Mouse (Mus musculus): ENCODE data around the gene Fgd3.

The Fgd3 gene

DNA sequence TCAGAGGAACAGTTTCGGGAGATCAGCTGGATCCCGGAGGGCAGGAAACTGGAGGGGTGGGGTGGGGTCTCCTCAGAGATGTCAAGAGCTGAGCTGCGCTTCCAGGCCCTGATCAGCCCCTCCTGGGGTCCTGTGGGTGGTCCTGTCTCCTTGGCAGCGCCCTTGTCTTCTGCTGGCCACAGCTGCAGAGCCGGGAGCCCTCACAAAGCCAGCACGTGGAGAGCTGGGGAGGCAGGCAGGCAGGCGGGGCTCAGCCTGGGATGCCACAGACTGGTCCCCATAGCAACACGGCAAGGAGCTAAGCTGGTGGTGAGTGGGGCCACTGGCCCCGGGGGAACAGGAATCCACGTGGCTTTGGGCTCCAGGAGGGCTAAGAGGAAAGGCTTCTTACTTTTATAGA is at the start of gene Fgd3:
Gene Fgd3 (minus strand): TSS at position 272 of the 400 bp plus-strand sequence.
- DNase-seq (ENCODE audit: low read depth, low spot score): peak; percentile 28

DNA sequence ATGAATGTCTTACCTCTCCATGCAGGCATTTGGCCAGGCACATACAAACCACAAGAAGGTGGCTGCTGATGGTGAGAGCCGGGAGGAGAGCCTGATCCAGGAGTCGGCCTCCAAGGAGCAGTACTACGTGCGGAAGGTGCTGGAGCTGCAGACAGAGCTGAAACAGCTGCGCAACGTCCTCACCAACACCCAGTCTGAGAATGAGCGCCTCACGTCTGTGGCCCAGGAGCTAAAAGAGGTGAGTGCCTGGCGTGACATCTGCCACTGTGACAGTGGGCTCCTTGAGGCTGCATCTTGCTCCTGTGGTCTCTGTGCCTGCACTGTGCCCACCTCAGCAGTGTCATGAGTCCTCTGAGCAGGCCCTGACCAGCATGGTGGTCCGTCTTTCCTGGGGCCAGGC is 49.3 kb upstream of the Fgd3 start:
- DNase-seq (ENCODE audit: low read depth, low spot score): no peak

DNA sequence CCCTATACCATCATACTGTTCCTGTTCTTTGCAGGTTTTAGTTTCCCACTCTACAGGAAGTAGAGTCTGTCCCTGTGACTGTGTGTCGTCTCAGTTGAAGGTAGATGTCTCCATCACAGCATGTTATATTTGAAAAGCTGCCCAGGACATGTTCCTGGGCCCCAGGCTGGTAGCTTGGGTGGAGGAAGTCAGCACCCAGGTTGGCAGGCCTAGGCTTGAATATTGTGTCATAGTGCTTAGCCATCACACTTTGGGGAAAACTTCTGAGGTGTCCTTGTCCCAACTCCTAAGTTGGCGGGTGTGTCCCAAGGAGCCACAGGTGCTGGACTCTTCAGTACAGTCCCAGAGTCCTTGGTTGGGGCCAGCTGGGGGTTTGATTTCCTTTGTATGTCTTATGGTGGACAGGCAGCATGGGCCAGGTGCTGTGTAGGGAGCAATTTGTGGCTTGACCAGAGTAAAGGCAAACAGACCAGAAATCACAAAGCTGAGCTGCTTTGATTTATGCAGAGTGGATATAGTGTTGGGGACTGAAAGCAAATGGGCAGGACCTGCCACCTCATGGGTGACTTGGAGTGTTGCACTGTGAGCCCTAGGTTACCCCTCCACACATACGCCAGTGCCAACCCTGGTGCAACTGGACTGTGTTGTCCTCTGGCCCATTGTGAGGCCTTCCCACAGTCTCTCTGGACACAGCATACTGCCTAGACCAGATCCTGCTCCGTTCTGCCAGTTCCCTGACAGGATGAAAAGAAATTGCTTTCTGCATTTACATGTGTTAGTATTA is 47.7 kb upstream of the Fgd3 start:
- DNase-seq (ENCODE audit: low read depth, low spot score): no peak

DNA sequence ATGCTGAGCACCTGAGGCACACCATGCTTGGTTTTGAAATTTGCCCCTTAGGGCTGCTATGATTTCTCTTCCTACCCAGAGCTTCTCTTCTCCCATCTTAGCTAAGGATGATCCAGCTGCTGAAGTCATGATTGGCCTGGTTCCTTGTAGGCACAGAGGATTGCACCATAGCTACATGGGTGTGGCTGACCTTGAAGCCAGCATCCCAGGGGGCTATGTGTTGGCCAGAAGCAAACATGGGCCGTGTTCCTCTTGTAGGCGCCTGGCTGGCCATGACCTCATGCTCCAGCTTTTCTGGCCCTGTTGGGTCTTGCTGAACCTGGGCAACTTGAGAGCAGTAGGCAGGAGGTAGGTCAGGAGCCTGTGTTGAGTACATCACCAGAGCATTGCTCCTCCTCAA is 44.6 kb upstream of the Fgd3 start:
- no peak for DNase-seq (ENCODE audit: low read depth, low spot score)

DNA sequence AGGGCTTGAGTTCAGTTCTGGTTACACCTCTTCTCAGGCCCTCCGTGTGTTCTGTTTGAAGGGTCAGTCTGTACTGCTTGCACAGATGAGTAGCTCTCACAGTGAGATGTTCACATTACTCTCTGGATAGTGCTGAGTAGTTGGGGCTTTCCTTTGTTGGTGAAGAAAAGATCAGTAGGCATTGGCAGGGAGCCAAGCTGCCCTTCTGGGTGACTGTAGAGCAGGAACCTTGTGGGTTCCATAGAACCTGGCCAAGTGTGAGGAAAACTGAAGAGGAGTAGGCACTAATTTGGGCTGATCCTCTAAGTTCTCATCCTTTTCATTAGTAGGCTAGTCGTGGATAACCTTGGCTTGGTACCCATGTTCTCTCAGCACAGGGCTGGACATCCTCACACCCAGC is 42.7 kb upstream of the Fgd3 start:
- no peak for DNase-seq (ENCODE audit: low read depth, low spot score)

DNA sequence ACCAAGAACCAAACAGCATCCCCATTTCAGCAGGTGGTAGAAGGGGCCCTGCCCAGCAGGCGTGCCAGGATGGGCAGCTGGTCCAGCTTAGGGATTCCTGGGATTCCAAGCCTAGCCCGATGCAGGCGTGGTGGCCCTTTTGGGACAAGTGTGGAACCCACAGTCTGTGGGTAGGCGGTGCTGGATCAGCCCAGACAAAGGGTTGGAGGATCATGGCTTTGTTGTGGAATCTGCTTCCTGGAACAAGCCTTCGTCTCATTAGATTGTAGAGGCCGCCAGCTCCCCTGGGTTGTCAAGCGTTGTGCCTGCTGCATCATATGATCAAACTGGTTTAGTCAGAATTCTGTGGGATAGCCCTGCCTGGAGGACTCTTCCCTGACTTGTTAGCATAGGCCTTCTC is 42.3 kb upstream of the Fgd3 start:
- no peak for DNase-seq (ENCODE audit: low read depth, low spot score)

DNA sequence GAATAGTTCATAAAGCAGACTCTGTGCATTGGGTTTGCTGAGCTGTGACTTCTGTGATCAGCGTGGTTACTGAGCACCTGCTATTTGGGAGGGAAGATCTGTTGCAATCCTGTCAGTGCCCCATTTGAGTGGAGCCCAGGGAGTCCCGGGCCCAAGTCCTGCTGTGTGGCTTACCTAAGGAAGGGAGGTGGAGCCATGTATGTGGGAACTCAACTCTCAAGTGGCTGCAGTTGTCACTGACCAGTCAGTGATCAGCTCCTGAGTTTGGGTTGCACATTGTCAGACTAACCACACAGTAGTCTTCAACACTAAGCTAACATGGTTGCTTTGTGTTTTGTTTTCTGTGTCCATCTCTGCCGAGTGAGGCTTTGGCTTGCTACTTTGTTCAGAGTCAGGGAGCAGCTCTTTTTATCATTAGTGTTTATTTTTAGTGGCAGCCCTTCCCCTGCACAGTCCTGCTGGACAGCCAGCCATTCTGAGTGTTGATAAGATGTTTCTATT is 40.8 kb upstream of the Fgd3 start:
- no peak for DNase-seq (ENCODE audit: low read depth, low spot score)

DNA sequence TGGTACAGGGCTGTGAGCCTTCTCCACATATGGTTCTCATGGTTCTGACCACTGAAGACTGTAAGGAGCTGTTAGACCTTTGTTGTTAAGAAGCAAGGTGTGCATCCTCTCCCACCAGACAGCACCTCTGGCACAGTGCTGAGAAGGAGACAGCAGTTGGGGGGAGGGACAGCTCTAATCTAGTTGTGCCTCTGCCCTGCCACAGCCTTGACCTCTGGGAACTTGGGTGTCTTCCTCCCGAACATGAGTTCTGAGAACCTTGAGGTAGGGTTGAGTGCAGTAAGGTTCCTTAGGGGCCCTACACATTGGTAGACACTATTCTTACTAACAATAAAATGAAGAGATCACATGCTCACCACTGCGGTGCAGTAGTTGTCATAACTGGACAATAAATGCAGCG is 38.1 kb upstream of the Fgd3 start:
- no peak for DNase-seq (ENCODE audit: low read depth, low spot score)

DNA sequence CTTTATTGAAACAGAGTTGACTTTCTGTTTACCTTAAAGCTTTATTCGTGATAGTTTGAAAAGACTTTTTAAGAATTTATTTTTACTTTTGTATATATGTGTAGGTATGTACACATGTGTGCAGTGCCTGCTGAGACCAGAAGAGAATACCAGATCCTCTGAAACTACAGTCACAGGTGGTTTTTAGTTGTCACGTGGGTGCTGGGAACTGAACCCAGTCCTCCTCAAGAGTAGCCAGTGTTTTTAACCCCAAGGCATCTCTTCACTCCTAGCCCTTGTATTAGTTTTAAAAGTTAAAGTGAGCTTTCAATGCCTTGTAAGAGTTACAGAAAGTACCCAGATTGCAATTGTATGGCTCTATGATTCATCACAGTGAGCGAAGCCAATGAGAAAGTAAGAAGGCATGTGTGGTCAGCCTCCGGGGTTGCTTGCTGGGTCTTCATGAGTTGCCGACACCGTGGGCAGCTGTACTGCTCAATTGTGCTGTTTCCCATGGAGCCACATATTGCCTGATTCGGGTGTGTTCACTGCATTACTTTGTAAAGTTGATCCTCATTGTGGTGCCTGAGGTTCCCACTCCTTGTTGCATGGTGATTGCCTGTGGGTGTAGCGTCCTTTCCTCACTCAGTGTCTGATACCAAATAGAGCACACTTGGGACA is 37.4 kb upstream of the Fgd3 start:
- no peak for DNase-seq (ENCODE audit: low read depth, low spot score)

DNA sequence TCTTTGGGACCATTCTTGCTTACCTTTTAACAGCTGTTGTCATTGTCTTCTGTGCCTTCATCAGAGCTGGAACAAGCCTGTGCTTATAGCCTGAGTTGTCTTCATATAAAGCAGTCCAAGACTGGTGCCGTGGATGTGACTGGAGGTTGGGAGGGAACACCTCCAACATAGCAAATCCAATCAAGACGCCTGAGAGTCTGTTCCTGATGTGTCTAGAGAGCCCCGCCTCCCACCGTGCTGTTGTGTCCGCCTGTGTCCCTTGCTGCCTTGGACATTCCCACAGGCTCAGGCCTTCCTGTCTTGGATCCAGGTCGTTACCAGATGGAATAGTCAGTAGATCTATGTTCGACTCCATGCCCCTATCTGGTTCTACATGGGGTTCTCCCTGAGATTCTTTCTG is 36.0 kb upstream of the Fgd3 start:
- no peak for DNase-seq (ENCODE audit: low read depth, low spot score)

DNA sequence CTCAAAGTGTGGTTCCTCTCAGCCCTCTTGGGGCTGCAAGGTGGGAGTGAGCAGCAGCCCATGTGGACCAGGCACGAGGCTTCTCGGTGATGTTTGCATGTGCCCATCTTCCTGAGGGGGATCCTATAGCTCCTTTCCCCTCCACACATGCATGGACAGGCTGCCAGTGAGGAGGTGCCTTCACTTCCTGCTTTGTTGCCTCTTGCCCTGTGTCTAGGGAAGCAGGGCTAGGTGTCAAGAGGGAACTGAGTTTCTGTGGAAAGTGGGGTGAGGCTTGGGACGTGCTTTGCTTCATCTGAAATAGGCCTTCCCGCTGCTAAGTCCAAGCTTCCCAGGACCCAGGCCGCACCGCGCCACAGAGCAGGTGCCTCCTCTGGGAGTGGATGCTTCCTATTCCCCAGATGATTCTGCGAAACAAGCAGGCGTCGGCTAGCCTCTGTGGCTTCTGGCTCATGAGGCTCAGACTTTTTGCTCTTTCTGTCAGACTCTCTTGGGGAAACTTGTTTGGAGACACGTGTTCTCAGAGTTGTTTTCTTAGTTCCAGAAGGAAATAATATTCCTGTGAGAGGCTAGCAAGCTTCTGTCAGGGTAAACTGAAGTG is 35.5 kb upstream of the Fgd3 start:
- DNase-seq (ENCODE audit: low read depth, low spot score): no peak

DNA sequence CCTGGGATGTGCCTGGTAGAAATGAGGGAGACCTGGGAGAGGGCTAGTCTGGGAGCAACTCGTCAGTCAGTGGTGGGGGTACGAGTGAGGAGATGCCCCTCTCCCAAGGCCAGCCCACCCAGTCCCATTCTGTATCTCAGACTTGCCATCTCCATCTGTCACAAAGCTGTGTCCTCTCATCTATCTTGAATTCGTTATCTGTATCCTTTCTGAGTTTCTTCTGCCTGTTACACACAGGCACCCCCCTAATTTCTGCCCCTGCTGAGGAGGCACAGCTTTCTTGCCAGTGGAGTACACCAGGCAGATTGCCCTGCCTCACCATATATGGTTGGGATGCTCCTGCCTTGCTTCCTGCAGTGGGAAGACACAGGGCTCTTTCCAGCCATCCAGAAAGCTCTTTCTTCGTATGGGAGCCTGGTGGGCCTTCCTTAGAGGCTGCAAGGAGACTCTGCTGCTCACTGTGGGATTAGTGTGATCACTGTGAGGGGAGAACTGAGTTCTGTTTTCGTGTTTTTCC is 33.9 kb upstream of the Fgd3 start:
- DNase-seq (ENCODE audit: low read depth, low spot score): no peak

DNA sequence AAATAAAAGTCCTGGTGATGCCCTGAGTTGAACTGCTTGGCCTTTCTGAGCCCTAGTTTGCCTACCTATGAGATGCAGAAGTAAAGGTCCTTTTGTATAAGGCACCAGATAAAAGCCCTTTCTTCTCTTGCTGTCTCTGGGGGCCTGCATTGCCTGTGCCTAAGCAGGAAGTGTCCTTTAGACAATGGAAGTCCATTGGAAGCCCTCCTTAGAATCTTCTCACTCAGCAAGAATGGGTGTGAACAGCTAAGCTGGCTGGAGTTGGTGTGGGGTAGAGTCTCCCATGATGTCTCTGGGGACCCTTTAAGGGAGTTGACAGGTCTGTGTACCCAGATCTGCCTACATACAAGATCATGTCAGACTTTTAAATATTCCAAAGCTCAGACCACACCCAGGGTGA is 33.3 kb upstream of the Fgd3 start:
- no peak for DNase-seq (ENCODE audit: low read depth, low spot score)

DNA sequence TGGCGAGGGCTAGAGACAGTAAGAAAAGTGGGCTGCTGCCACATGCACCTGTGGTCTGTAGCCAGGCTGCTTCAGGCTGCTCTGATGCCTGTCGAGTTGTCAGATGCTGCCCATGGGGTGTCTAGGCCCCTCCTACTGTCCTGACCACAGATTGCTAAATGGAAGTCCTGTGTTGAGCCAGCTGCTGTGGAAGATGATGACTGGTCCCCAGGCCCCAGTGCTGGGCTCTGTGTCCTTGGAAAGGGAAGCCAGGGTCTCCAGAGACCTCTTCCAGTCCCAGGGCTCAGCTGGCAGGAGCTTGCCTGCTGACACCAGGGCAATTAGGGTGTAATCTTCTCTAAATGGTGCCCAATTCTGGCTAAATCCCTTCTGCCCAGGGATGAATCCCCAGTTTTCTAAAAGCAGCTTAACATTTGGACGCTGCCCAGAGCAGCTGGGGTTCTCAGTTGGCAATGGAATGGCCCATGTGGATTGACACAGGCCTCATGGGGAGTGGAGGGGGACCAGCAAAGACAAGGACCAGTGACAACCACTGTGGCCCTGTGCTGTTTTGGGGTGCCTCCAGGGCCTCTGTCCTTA is 32.6 kb upstream of the Fgd3 start:
- DNase-seq (ENCODE audit: low read depth, low spot score): peak; percentile 40

DNA sequence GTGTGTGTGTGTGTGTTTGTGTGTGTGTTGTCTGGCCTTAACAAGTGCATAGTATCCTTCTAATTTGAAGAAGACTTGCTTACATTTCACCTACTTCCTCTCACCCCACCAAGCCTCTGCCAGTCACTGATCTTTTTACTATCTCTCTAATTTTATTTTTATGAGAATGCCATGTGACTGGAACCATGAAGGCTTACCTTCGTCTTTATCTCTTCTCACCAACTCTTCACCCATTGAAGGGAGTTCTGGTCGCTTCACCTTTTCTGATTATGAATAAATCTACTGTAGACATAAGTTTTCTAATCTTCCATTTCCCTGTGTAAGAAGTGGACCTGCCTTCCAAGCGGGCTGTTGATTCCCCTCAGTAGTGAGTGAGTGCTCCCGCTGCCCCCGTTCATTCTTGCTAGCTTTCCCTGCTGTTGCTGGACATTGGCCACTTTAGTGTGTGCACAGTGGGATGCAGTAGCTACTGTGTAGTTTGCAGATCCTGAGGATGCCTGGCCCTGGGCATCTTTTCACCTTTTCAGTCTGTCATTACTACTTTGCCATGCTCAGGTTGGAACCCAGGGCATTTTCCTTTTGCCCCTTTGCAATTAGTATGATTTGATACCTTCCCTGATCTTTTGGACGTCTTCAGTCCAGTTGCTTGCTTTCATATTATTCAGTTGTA is 29.9 kb upstream of the Fgd3 start:
- no peak for DNase-seq (ENCODE audit: low read depth, low spot score)

DNA sequence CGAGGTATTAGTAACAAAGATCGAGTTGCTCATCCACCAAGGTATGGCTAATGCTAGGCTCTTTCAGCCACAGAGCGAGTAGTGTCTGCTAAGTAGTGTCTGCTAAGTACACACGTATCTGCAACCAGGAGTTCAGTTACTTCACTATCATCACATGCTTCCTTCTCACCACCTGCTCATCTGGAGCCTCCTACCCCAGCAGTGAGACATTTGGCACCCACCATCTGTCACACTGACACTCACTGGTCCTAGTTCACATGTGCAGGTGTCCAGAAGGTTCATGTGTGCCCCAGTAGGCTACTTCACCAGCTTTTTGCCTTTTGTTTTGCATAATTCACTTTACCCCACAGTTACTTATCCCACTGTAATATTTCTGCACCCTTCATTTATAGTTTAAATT is 29.2 kb upstream of the Fgd3 start:
- DNase-seq (ENCODE audit: low read depth, low spot score): no peak

DNA sequence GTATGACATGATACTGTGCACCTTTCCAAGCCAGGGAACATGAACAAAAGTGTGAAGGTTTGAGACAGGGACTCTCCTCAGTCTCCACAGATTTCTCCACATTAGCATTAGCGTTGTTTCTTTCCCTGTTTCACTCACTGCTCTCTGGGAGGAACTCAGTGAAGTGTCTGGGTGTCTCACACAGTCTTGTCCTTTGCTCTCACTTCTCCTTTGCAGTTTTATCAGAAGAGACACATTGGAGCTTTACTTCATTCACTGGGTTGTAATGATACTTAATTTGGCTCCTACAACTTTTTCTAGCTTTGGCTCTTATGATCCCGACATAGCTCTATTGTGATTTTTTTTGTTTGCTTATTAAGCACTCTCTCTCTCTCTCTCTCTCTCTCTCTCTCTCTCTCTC is 28.4 kb upstream of the Fgd3 start:
- DNase-seq (ENCODE audit: low read depth, low spot score): no peak

DNA sequence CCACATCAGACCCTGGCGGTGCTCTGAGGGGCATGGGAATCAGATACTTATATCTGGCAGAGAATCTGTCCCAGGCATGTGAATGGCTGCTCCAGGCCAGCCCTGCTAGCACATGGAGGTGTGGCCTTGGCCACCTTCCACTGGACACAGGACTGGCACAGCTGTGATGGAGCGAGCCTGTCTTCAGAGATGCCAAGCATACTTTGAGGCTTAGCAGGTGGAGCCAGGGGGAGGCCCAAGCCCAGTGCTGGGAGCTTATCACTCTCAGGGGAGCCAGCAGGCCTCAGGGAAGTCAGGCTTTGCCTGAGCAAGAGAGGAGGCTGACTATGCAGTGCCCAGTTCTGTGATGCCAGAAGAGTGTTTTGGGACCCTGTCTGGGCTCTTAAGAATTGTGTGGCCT is 25.4 kb upstream of the Fgd3 start:
- no peak for DNase-seq (ENCODE audit: low read depth, low spot score)

DNA sequence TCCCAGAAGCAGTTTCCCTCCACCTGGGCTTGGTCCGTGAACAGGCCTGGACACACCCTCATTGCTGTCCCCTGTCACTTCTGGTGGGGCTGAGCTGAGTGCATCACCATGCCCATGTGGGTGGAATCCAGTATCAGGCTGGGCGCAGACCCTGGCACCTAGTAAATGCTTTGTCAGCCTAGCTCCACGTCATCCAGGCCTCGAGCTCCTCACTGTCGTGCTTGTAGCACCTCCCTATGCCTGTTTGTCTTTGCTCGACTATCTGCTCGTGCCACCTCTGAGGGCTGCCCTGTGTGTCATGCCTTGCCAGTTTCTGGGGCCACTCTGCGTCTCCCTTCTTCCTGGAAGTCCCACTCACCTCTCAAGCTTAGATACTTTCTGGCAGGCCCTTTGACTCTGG is 24.5 kb upstream of the Fgd3 start:
- no peak for DNase-seq (ENCODE audit: low read depth, low spot score)

DNA sequence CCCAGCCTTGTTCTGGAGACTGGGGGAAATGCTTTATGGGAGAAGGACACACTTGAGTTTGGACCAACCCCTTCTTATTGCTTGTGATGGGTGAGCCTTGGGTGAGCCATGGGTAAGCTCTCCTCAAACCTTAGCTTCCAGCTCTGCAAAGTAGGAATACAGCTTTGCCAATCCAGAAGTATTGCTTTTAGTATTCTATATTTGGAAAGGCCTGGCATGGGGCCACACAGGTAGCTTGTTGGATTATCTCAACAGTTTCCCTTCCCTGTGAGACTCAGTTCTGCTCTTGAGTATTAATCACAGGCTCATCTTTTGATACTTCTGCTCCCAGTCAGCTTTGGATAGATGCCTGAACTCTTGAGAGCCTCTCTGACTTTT is 22.6 kb upstream of the Fgd3 start:
- no peak for DNase-seq (ENCODE audit: low read depth, low spot score)

DNA sequence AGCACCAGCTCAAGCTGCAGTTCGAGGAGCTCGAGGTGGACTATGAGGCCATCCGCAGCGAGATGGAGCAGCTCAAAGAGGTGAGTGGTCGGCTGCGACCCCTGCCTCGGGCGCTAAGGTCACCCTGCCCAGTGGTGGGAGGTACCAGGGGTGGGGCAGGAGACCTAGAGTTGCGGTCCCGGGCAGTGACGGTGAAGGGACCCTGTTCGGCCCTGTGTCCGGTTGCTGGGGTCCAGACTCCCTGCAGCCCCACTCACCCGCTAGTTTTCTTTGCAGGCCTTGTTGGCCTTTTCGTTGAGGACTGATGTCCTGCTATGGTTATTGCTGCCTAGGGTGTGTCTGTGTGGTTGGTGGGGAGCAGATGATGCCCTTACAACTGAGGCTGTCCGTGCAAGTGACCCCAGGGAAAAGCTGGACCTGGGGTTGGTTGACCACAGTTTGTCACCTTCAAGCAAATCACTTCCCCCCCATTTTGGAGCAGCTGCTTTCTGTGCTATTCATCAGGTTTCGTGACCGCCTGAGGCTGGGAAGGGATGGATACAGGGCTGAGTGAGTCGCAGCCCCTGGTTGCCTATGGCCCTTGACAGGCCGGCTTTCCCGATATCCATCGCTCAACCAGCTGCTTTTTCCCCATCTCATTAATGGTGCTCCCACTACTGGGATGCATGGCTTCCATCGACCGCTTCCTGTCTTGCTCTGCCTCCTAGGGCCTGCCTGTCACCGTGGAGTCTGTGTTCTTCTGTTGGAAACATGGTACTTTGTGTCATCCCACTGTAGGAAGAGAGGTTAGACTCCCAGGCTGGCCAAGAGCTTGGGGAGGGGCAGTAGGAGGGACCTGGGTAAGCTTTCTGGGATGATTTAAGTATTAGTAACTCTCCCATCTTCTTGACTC is 22.0 kb upstream of the Fgd3 start:
- no peak for DNase-seq (ENCODE audit: low read depth, low spot score)
